Mouse (Mus musculus): ENCODE results near the gene Kif1a. TPM values are rescaled to one million over a fixed set of nuclear protein-coding genes. Genes with fewer than 3 reads are reported as not detected.
A peak's percentile ranks its signal among the peaks of the same experiment; 100 is the strongest.

The Kif1a gene
- total RNA-seq, 2 experiments from 2014 or later = 15.6 to 29.2 TPM

DNA sequence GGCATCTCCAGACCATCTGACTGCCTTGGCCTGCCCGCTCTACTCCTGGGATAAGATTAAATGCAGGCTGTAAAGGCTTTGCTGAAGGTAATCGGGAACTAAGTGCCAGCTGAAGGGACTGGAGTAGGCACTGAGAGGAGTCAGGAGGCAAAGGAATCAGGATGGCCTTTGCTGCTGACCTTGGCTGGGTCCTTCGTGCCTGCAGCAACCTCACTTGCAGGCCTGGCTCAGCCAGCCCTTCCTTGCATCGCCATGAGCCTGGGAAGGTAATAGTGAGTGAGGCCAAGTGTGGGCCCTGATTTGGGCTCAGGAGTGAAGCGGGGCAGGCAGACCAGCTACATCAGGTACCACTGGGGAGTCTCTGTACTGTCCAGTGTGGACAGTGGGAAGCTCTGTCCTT lies 2.8 kb downstream of the Kif1a start:
- peak; percentile 47 for DNase-seq

DNA sequence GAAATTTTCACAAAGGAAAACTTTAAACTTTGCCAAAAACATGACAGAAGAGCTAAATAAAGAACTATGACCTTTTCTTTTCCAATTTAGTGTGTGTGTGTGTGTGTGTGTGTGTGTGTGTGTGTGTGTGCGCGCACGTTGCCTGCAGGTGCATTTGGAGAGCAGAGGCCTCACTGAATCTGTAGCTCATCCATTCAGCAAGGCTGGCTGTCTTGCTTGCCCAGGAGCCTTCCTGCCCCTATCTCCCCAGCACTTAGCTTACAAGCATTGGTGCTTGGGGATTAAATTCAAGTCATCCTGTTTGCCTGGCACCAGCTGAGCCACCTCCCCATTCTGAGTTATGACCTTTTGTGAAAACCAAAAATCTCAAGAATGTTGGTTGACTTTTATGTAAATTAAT lies 9.2 kb downstream of the Kif1a start:
- no peak for DNase-seq

DNA sequence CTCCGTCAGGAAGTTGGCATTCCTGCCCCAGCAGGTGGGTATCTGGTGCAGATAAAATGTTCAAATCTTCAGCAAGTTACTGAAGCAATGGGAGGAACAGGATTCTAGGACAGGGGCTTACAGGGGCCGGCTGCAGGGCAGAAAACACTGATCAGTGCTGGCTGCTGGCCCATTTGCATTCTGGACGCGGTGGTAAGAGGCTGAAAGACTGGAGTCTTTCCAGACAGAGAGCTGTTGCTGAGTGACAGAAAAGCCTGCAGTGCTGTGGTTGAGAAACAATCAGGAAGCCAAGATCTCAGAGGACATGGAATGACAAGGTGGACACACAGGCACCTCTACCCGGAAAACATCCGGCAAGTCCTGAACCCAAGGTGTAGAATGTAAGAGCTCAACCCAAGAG lies 16.6 kb downstream of the Kif1a start:
- no peak for DNase-seq

DNA sequence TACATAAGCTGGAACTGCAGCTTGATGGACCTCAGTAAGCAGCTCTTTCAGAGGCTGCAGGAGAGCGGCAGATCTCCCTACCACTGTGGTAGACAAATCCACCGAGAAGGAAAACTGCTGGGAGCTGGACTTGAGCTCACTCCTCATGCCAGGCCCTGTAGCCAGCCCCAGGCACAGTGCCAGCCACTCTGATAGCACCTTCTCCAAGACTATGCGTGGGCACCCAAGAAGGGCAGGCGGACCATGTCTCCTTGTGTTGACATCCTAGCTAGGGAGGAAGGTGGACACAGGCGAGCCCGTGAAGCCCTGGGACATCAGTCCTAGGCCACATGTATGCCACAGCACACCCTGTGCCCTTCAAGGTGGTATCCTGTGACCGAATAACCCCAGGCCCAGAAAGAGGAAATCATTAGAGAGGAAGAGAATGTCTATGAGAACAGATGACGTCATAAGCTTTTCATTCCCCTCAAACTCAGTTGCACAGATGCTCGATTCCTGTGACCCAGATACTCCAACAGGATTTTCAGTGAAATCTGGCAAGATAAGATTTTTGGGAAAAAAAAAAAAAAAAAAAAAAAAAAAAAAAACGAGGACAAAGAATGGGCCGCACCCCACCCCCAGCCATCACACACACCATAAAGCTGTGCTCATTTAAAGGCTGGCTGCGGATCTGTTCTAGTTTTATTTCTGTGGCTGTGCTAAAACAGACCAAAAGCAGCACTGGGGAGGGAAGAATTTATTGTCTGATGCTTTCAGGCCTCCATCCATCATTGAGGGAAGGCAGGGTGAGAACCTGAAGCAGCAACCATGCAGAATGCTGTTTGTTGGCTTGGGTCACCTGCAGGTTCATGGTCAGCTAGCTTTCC lies 18.1 kb downstream of the Kif1a start:
- DNase-seq = no peak

DNA sequence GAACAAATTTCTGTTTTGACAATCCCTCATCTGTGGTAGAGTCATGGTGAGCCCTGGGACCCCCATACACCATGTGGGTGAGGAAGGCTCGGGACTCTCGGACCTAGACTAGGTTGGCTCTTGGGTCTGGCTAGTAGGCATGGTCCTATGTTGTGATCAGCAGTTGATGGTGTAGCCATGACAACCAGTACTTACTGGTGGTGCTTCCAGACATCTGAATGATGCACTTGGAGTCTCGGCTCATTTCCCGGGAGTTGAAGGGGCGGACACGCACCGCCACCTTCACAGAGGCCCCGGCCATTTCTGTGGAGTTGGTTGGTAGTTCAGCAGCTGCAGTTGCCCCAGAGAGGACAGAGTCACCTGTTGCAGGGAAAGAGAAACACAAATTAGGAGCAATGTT lies 19.6 kb downstream of the Kif1a start:
- no peak for DNase-seq

DNA sequence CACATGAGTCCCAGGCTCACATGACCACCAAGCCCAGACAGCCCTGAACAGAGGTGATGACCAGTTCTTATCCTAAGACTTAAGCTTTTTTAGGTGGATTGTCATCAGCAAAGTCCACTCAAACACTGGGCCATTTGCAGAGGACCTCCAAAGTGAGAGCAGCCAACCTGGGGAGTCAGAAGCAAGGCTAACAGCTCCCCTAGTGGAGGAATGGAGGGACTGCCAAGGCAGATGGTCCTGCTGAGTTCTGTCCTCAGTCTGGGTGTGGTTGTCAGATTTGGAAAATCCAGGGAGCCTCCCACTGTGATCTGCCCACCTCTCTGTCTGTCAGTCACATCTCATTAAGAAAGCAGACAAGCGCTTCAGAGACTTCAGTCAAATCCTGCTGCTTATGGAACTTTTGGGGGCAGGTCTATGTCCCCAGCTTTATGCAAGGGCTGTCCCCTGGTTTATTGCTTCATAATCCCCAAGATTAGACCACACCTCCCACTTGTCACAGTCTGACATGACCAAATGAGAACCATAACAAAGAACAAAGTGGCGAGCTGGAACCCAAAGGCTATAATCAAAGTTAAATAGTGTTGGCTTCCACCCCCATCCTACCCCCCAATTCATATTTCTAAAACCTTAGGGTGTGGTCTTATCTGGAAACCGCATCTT lies 20.7 kb downstream of the Kif1a start:
- peak; percentile 68 for DNase-seq

DNA sequence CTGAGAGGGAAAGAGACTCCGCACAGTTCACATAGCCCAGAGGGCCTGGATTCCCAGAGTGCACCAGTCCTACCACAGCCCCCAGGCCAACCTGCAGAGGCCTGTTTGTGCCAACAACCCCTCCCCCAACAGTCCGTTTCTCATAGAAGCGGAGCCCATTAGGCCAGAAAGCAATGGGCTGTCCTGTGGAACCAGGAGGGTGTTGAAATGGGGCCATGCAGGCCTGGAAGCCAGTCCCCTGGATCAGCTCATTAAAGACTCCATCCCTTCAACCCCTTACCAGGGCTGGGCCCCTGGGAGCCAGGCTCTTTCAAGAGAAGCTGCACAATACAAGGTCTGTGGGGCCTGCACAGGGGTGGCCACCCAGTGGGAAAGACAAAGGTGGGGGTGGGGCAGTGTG lies 22.1 kb downstream of the Kif1a start:
- no peak for DNase-seq

DNA sequence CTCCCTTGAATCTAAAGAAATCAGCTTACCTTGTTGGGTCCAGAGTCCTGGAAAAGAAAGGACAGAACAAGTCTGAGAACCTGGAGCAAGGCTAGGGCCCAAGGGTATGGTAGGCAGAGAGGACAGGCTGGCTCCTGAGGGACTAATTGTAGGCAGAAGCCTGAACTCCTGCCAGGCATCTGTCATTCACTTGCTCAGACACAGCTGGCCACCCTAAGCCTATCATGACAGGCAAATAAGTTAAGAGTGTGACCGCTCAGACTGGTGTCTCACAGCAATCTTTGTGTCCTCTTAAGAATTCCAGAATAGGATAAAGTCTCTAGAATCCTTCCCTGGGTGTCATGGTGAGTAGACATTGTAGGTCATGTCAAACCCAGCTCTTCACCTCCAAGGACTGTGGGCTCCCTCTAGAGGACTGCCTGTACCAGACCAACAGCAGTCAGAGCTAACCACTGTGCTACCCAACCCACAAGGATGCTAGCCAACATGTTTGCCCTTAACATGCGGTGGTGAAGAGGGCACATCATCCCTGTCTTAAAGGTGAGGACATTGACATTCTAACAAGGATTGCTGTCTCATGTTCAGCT lies 29.4 kb downstream of the Kif1a start:
- DNase-seq = peak; percentile 27

DNA sequence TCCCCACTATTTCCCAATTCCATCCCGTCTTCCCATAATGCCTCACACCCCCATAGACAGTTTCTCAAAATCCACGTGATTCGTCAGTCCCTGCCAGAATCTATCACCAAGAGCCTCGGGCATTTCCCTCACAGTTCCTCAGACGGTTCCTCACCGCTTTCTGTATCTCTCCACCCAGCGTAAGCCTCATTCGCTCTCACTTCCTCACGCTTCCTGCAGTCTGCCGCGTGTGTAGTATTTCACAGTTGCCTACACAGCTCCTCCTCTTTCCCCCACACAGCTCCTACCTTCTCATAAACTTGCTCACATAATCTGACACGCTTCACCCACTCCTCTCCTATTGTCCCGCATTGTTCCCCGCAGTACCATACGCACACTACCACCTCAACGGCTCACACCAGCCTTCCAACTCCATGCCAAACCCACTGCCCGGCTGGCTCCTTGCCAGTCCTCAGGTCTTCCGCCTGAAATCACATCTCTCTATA lies 30.2 kb downstream of the Kif1a start:
- no peak for DNase-seq

DNA sequence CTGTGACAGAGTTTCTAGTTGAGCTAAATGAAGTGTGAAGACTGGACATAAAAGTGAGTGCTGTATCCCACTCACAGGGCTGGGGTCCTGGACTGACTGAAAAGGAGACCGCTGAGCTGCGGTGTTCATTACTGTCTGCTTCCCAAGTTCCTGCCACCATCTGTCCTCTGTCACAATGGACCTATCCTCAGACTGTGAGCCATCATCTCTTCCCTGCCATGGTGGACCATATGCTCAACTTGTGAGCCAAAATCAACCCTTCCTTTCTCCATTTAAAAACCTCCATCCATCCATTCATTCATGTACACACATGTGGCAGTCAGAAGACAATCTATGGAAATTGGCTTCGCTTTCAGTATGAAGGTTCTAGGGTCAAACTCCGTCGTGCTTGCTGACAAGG lies 30.9 kb downstream of the Kif1a start:
- DNase-seq = no peak

DNA sequence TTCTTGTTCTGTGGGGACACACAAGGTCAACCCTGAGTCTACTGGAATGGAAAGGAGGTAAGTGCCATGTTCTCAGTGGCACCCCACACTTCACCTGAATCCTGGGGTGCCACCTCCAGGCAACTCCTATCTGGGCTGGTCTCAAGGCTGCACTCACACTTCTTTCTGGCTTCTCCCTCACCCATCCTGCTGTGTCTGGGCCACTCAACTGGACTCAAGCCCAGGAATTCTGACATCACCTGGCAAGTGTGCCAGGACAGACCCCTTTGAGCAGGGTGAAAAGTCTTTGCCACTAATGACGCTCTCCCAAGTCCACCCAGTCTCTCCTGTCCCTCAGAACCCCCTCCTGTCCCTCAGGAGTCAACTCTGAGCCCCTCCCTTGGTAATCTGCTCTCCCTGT lies 33.2 kb downstream of the Kif1a start:
- DNase-seq = peak; percentile 46

DNA sequence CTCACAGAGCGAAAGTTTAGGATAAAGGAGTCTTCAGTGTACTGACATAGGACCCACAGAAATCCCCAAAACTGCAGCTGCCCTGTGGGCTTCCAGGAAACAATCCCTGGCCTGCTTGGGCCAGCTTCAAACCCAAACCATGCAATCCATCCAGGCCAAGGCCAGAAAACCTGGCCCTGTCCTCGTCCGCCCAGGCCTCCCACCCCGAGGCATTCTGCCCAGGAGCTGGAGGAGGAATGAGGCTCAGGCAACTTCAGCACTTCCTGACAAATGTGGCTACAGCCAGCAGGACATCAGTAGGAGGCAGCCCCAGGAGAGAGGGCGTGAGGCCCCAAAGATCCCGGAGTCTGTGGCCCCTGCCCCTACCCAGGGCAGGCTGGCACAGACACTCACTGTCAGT lies 36.1 kb downstream of the Kif1a start:
- peak; percentile 81 for DNase-seq

DNA sequence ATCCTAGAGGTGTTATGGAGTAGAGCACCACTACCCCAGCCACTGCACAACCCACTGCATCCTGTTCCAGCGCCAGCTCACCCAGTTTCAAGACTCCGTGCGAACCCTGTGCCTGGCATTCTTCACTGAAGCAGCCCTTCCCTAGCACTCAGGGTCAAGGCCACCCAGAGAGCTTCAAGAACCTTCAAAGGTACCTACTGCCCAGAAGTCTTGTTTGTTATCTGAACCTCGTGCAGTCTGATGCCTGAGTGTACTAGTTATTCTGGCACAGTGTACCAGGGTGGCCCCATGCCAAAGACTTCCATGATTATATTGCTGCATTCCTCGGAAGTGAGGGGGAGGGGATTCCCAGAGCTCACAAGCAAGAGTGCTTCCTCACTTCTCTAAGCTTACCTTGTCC lies 38.1 kb downstream of the Kif1a start:
- DNase-seq = peak; percentile 86

DNA sequence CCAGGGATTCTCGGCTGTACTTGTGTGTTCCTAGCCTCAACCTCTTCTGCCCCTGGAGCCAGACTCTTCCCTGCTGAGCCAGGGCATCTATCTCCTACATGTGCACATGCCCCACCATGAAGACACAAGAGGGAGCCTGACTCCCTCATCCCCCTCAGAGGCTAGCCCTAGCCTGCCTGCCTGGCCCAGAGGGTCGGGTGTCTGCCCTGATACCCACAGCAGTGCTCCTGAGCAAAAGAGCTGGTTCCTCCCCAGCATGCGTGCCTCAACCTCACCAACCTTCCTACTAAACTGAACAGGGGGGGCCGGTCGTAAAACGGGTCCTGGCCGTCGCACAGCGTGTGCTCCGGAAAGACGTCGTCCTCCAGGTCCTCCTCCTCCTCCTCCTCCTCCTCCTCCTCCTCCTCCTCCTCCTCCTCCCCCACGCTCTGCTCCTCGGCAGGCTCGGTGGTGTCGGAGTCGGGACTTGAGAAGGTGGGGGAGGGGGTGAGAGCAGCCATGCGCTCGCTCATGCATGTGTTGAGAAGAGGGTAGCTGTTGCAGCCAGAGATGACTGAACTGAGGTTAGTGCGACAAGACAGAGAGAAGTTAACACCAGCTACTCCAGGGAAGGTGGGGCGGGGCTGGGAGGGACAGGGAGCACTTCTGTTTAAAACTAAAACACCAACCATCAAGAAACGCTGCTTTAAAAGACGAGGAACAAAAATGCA lies 50.5 kb downstream of the Kif1a start:
- no peak for DNase-seq

DNA sequence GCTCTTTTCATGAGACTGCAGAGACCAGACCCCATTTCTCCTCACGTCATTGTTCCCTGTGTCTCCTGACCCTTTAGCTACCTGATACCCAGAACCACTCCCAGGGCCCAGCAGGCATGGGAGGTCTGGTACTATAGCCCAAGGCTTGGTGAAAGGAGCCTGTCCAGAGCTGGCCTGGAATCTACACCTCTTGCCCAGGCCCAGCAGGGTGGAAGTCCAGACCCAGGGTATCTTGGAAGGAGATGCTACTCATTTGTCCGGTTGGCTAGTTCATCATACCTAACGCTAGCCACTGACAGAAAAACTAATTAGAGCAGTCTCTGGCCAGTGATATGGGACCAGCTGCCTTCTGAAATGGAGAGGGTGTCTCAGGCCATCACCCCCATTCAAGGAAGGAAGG lies 51.7 kb downstream of the Kif1a start:
- DNase-seq = no peak

DNA sequence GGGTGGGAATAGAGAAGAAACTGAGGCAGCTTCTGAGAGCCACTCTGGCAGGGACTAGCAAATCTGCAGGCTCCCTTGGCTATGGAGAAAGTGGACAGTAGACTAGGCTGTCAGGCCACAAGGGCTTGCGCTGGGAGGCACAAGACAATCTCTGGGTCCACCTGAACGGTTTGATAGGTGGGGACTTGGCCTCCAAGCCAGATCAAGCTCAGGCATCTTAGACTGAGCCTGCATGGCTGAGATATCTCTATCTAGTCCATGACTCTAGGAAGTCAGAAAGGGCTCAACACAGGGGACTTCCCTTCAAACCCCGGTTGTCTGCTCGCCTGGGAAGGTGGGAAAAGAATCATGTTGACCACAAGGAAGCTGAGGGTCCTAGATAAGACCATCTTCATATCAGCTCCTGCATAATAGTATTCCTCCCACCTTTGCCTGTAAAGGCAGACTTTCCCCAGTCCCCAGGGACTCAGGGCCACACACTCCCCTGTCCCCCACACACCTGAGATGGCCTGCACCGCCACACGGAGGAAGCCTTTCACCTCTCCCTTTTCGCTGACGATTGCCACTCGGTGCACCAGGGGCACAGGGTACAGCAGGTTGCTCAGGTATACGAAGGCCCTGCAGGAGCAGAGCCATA lies 55.5 kb downstream of the Kif1a start:
- DNase-seq = no peak

DNA sequence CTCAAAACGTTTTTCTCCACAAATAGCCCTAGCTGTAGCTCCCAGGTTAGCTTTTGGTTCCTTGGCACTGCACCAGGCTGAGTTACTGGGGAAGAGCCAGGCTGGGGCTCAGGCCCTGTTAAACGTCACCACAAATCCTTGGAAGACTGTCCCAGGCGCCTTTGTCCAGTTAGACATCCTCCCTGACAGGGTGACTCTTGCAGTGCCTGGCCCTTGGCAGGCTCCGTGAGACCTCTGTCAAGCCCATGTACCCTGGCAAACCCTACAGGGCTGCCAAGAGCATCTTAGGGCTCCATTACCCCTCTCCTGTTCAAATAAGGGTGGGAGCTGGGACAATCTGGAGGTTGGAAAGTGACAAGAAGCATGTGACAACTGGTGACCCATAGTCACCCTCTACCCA lies 65.8 kb downstream of the Kif1a start:
- no peak for DNase-seq

DNA sequence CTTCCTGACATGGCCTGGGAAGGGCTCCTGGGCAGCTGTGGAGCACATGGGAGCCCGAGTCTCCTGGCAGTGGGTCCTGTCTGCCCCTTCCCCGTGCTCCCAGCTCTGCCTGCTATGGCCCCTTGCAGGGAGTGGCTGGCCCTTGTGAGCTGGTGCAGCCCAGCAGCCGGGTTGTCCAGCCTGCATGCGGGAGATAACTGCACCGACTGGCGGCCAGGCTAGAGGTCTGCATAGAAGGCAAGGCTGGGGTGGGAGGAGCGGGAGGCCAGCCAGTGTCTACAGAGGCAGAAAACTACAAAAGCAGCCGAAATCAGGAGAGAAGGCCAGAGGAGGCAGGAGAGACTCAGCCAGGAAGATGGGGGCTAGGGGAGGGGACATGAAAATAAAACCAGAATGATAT lies 67.8 kb downstream of the Kif1a start:
- DNase-seq = no peak

DNA sequence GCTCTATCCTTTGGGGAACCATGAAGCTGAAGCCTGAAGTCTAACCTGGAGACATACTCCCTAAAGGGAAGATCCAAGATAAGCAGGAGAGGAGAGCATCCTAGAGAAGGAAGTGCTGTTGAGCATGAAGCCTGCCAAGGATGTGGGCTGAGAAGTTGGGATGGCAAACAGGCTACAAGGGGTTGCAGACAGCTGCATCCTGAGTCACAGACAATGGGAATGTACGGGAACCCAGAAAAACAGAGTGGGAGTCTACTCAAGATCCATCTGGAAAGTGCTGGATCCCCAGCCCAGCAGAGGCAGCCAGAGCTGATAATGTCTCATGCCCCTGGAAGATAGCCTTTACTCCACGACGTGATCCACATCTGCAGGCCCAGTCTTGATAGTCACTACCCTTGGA lies 70.6 kb downstream of the Kif1a start:
- DNase-seq = no peak

DNA sequence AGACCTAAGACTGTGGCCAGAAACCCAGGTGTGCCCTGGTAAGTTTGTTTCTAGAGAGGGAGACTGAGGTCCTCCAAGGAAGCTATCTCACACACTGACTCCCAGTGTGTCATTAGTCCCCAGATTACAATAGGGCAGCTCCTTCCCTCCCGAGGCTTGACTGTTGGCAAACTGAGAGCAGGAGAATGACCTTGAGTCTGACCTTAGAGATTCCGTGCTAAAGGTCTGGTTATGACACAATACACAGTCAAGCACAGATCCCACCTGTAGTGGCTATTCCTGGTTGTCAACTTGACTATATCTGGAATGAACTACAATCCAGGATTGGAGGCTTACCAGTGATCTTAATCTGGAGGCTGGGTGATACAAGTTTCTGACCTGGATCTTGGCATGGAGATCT lies 71.7 kb downstream of the Kif1a start:
- DNase-seq = no peak

DNA sequence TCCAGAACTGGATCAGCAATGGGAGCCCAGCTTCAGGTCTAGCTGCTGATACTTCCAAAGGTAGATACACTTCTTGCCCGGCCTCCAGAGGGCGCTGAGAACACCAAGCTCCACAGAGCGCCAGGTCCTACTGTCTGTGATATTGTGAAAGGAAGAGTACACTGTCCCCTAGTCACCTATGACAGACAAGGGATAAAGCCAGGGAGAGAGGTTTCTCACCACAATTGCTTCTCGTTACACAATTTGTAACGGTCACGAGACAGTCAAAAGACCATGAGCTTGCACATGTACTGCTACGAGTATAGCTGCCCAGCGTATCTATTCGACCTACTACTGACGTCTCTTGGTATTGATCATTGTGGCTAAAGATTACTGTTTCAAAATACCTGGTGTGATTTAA lies 72.4 kb downstream of the Kif1a start:
- no peak for DNase-seq

DNA sequence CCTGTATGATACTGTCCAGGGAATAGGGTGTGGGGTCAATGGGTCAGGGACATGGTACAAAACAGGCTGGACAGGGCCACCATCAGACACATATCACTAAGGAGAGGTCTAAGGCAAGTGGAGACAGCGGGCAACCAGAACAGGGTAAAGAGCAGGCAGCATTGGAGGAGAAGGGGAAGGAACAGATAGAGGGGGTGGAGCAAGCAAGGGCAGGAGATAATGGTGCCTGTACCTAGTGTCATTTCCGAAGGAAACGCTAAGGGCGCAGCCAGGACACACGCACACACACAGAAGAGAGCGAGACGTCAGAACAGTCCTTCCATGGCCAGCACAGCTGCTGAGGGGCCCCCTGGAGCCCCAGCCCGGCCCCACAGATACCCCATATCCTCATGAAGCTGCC lies 75.2 kb downstream of the Kif1a start:
- no peak for DNase-seq
